Mouse (Mus musculus) gastrocnemius, adult 2 months (tissue): Measurements from ENCODE around the gene Ntn1. TPM values are rescaled to one million over a fixed set of nuclear protein-coding genes. Genes with fewer than 3 reads are reported as not detected.

ENCODE experiments used
- DNase-seq: peaks from one replicate; pipeline ENCODE4 v3.0.0; 2022
- H3K27ac ChIP-seq: fragments of 200-600 bp; 2 replicates; pipeline ENCODE4 v1.8.1; 2022; ENCODE audit warnings: mild to moderate bottlenecking
- H3K4me3 ChIP-seq: fragments of 200-600 bp; 2 replicates; pipeline ENCODE4 v1.8.1; 2022; ENCODE audit warnings: mild to moderate bottlenecking, moderate library complexity
- CTCF ChIP-seq: fragments of 200-600 bp; IDR thresholded peaks from 2 replicates; pipeline ENCODE4 v1.8.1; 2022; ENCODE audit warnings: antibody characterized with exemption, mild to moderate bottlenecking, moderate library complexity
- intact Hi-C: fragments of 180-260 bp; cut with DNase I; formaldehyde crosslinking; loops from one replicate; pipeline ENCODE4 v1.15.1; 2025
- total RNA-seq, 2 experiments: library from RNA; stranded (reverse); gene quantifications; 2 replicates each; pipeline ENCODE4 v1.2.3; 2021

Ntn1 gene
- total RNA-seq, 2 experiments from 2014 or later: 4.7 to 8.0 TPM

GRCm38 (mm10) chr11:68431699-68432360, 31.2 kb upstream of the Ntn1 start, which contains the start of gene Pik3r5:
TSS of gene Pik3r5 (plus strand) at chr11:68432121.
- DNase-seq: peak; percentile 81
- intact Hi-C loops: no loop called here
- Histone ChIP-seq H3K27ac (peak within 1 kb of the TSS; percentile 54), H3K4me3 (peak within 1 kb of the TSS; percentile 72)
- peak; percentile 84 for TF ChIP-seq CTCF

- intact Hi-C loops: no loop called here
- peak overlapping the region; percentile 54; the same call in 1 of the 2 replicates for H3K27ac ChIP-seq
- DNase-seq: no peak
- TF ChIP-seq CTCF: no peak
- H3K4me3 ChIP-seq: no peak overlapping the region
Measured at GRCm38 (mm10) chr11:68430662-68431061, 30.0 kb upstream of the Ntn1 start.

GRCm38 (mm10) chr11:68427083-68427570, 26.5 kb upstream of the Ntn1 start:
- TF ChIP-seq CTCF: no peak
- H3K27ac ChIP-seq: no peak overlapping the region
- no peak for DNase-seq
- H3K4me3 ChIP-seq: no peak overlapping the region
- intact Hi-C loops: no loop called here

GRCm38 (mm10) chr11:68425492-68426315, 25.1 kb upstream of the Ntn1 start:
- intact Hi-C loops: no loop called here
- no peak overlapping the region for H3K27ac ChIP-seq
- TF ChIP-seq CTCF: no peak
- no peak overlapping the region for H3K4me3 ChIP-seq
- no peak for DNase-seq

- DNase-seq: peak; percentile 48
- intact Hi-C loops: no loop called here
- no peak overlapping the region for H3K4me3 ChIP-seq
- peak; percentile 89 for TF ChIP-seq CTCF
- no peak overlapping the region for H3K27ac ChIP-seq
Measured at GRCm38 (mm10) chr11:68417831-68418230, 17.2 kb upstream of the Ntn1 start.

- Histone ChIP-seq H3K27ac (no peak overlapping the region), H3K4me3 (no peak overlapping the region)
- intact Hi-C loops: no loop called here
- DNase-seq: no peak
- no peak for TF ChIP-seq CTCF
Measured at GRCm38 (mm10) chr11:68417001-68417400, 16.4 kb upstream of the Ntn1 start.

GRCm38 (mm10) chr11:68408127-68408526, 7.5 kb upstream of the Ntn1 start:
- Histone ChIP-seq H3K4me3 (no peak overlapping the region), H3K27ac (no peak overlapping the region)
- peak; percentile 93 for TF ChIP-seq CTCF
- DNase-seq: peak; percentile 78
- intact Hi-C loops: loop anchor here (1.0 to 10.0 kb wide), 4 partner anchors 195 to 586 kb away; no protein-coding TSS in a partner anchor

GRCm38 (mm10) chr11:68407266-68407926, 6.8 kb upstream of the Ntn1 start:
- intact Hi-C loops: loop anchor here (5.0 to 10.0 kb wide), 2 partner anchors 513 to 585 kb away; no protein-coding TSS in a partner anchor
- no peak overlapping the region for H3K4me3 ChIP-seq
- TF ChIP-seq CTCF: no peak

GRCm38 (mm10) chr11:68405576-68405975, 5.0 kb upstream of the Ntn1 start:
- intact Hi-C loops: loop anchor here (5.0 to 10.0 kb wide), 2 partner anchors 511 to 583 kb away; no protein-coding TSS in a partner anchor
- no peak for TF ChIP-seq CTCF
- no peak overlapping the region for H3K27ac ChIP-seq
- DNase-seq: no peak
- H3K4me3 ChIP-seq: no peak overlapping the region

More at GRCm38 (mm10) chr11:68407266-68407926, 6.8 kb upstream of the Ntn1 start:
- no peak overlapping the region for H3K27ac ChIP-seq
- DNase-seq: no peak

GRCm38 (mm10) chr11:68404185-68404584, 3.6 kb upstream of the Ntn1 start:
- Histone ChIP-seq H3K4me3 (no peak overlapping the region), H3K27ac (no peak overlapping the region)
- peak; percentile 45 for TF ChIP-seq CTCF
- intact Hi-C loops: loop anchor here (10.0 kb wide), 1 partner anchor 509 kb away; no protein-coding TSS in a partner anchor
- DNase-seq: no peak

GRCm38 (mm10) chr11:68401428-68401827, 805 bp upstream of the Ntn1 start:
- TF ChIP-seq CTCF: no peak

GRCm38 (mm10) chr11:68400021-68400671, 477 bp downstream of the Ntn1 start:
- TF ChIP-seq CTCF: peak; percentile 51
- Histone ChIP-seq H3K4me3 (peak overlapping the region; percentile 76), H3K27ac (peak overlapping the region; percentile 24; the same call in 1 of the 2 replicates)
- intact Hi-C loops: loop anchor here (10.0 kb wide), 1 partner anchor 505 kb away; no protein-coding TSS in a partner anchor
- peak; percentile 67 for DNase-seq

More at GRCm38 (mm10) chr11:68401428-68401827, 805 bp upstream of the Ntn1 start:
- H3K27ac ChIP-seq: no peak overlapping the region
- intact Hi-C loops: loop anchor here (10.0 kb wide), 1 partner anchor 507 kb away; no protein-coding TSS in a partner anchor
- H3K4me3 ChIP-seq: no peak overlapping the region
- DNase-seq: no peak
